Mouse (Mus musculus): ENCODE measurements around the gene 1600002K03Rik.
A peak's percentile ranks its signal among the peaks of the same experiment; 100 is the strongest.

The 1600002K03Rik gene

GRCm38 (mm10) chr10:80167460-80168037 is 5.2 kb upstream of the 1600002K03Rik start:
- DNase-seq (ENCODE audit: low read depth), result peak; percentile 97

DNA sequence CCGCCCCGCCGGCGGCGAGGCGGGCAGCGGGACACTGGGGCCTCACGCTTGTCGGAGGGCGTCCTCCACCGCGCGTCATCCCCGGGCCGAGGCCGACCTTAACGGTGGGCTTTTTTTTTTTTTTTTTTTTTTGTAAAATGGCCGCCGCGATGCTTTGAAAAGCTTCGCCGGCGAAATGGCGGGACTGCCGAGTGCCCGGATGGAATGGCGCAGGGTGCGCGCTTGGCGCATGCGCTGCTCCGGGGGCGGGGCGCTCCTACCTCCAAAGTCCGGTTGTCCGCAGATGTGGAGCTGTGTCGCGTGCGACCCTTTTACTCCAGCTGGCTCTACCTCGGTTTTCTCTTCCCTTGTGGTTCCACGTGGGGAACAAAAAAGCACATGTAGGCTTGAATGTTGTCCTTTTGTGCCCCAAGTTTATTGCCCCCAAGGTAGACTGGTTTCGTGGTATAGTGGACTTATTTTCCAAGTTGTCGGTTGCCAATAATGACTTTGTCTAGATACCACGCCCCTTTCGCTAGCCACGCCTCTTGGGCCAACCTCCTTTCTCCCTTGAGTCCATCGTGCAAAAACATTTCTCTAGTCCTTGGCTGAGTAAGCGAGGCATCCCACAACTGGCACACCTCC is 4.6 kb upstream of the 1600002K03Rik start:
- DNase-seq (ENCODE audit: low read depth), result peak; percentile 87

- no peak for DNase-seq (ENCODE audit: low read depth)
These were observed 3.7 kb upstream of the 1600002K03Rik start for GRCm38 (mm10) chr10:80169070-80169469.

- DNase-seq (ENCODE audit: low read depth), result no peak
These were observed 3.1 kb upstream of the 1600002K03Rik start for GRCm38 (mm10) chr10:80169651-80170050.

DNA sequence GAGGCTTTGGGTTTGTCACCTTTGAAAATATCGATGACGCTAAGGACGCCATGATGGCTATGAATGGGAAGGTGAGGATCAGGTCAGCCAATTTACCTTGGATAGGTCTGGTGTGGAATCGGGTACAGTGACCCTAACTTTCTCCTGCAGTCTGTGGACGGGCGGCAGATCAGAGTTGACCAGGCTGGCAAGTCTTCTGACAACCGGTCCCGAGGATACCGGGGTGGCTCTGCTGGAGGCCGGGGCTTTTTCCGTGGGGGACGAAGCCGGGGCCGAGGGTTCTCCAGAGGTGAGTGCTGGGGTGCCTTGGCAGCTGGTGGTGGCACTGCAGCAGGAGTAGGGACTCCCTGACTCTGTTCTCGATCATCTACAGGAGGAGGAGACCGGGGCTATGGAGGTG is 2.7 kb upstream of the 1600002K03Rik start:
- no peak for DNase-seq (ENCODE audit: low read depth)

DNA sequence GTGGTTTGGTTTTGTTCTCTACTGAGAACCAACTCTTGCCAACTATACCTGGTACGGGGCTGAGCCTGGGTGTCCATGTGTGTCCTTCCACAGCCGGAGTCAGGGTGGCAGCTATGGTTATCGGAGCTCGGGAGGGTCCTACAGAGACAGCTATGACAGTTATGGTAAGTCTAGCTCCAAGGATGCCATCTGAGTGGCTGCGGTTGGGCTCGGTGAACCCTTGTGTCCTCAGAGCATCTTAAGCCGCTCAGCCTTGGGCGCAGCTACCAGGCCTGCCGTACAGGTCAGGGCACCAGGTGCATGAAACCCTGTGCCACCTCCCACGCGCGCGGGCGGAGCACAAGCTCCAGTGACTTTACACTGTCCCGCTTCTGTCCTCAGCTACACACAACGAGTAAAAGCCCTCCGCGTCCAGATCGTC is 2.1 kb upstream of the 1600002K03Rik start:
- DNase-seq (ENCODE audit: low read depth), result no peak

DNA sequence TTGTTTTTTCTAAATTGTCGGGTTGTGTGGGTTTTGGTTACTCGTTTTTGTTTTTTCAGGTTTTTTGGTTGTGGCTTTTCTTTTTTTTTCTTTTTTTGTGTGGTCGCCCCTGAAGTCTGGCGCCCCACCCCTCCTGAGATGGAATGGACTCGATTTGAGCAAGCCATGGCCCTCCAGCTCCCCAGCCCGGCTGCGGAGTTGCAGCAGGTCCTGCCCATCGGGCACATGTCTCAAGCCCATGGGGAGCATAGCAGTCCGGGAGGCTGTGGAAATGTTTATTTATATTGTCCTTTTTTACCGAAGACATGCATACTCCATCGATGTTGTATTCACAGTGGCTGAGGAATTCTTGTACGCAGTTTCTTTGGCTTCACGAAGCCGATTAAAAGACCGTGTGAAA is 1.5 kb upstream of the 1600002K03Rik start:
- no peak for DNase-seq (ENCODE audit: low read depth)

GRCm38 (mm10) chr10:80171760-80172526 is 801 bp upstream of the 1600002K03Rik start:
- DNase-seq (ENCODE audit: low read depth), result no peak

DNA sequence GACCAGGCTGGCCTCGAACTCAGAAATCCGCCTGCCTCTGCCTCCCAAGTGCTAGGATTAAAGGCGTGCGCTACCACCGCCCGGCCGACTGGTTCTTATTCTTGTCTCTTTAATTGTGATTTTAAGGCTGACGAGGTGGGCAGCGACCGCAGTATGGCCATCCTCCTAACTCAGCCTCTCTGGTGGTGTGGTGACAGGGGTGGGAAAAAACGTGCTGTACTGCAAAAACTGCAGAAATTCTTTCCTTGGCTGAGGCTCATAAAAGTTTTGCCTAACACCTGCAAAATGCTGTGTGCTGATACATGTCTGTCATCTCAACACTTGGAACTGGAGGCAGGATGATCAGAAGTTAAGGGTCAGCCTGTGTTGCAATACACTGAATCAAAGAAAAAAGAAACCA is 614 bp downstream of the 1600002K03Rik start:
- no peak for DNase-seq (ENCODE audit: low read depth)

DNA sequence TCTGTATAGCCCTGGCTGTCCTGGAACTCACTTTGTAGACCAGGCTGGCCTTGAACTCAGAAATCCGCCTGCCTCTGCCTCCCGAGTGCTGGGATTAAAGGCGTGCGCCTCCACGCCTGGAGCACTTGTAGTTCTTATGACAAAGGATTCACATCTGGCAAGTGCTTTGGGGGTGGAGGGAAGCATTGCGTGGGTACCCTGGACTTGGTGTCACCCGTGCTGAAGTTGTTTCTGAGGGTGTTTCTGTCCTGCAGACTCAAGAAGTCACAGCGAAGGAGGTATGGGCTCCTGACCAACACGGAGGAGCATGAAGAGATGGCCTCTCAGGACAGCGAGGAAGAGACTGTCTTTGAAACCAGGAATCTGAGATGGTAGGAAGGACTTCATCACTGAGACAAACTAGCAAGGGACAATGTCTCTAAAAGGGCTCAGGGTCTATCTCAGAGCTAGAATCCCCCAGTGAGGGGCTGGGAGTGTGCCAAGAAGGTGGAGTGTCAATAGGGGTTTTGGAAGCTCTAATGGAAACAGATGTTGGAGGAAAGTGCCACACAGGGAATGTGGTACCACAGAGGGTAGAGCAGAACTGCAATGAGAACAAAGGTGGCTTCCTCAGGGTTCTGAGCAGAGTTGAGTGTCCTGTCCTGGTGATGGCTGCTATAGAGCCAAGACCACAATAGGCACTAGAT is 1.4 kb downstream of the 1600002K03Rik start:
- no peak for DNase-seq (ENCODE audit: low read depth)

DNA sequence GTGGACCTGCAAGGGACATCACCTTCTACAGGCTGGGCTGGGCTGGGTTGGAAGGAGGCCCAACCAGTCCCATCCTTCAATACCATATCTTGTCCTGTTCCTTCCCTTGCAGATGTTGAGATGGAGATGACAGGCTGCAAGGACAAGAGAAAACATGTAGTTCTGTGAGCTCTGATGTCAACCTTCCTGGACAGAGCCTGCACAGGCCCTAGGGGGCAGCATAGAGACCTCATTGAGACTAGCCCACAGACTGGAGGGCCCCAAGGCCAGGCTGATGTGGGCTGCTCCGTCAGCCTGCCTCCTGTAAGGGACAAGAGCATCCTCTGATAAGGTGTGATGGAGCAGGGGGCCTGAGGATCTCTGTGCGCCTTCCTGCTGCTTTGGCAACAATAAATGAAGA is 2.0 kb downstream of the 1600002K03Rik start:
- peak; percentile 80 for DNase-seq (ENCODE audit: low read depth)

DNA sequence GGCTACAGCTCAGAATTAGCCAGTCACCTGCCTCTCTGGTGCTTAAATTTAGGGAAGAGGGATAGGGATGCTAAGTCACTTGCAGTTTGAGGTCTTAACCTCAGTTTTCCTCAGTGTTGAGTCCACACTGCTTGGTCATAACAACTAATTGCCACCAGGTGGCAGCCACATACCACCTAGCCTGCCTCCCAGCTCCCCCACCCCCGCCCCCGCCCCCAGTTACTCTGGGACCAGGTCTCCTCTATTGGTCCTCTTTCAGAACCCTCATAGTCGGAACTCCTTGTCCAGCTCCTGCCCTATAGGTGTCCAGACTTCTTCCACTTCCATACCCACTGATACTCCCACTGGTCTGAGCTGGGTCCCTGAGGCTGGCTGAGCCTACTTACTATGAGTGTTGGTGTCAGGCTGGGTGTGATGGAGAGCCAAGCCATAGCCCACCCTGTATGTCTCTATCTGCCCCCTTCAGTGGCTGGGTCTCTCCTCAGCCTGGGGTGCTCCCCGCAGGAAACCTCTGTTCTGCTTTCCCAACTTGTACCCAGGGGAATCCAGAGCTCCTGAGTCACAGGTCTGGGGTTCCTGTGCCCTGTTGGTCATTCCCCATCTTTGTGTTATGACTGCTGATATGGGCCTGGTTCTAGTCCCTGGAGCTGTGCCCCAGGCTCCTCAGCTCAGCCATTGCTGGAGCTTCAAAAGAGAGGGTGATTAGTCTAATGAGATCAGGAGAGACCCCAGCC is 3.0 kb downstream of the 1600002K03Rik start:
- no peak for DNase-seq (ENCODE audit: low read depth)

- DNase-seq (ENCODE audit: low read depth), result no peak
These were observed 3.6 kb downstream of the 1600002K03Rik start for GRCm38 (mm10) chr10:80176270-80176834.

DNA sequence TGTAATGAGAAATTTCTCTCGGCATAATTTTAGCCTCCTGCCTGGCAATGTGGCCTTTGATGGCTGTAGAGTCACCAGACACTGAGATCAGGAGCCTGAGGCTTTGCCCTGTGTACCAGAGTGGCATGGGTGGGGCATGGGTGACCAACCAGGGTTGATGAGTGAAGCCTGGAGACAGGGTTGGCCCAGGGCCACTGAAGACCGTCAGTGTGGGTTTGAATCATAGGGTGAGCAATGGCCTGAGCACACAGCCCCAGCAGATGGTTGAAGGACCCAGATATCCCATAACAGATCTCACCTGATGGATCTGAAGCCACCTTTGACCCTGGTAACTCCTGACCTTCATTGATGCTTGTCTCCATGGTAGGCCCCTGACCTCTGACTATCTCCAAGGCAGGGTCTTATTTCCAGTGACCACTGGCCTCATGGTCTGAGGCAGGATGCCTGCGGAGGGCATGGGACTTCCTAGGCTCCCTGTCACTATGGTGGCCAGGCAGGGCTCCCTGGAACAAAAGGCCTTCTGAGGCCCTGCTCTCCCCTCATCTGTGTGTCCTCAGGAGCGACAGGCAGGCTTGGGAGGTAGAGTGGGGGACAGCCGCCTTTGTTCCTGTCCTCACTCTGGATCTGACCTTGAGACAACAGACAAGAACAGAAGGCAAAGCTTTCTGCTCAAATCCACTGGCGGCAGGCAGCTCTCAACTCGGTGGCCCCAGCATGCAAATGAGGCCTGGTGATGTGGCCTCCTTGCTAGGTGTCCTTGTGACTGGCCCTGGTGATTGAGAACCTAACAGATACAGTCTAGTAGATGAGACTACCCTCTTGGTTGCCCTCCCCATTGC is 4.9 kb downstream of the 1600002K03Rik start:
- DNase-seq (ENCODE audit: low read depth), result no peak

GRCm38 (mm10) chr10:80179068-80180051 is 6.6 kb downstream of the 1600002K03Rik start, which contains the start of gene Efna2:
Gene Efna2, plus strand, starts transcription at chr10:80179482.
- DNase-seq (ENCODE audit: low read depth), result no peak

GRCm38 (mm10) chr10:80180288-80180687 is 7.5 kb downstream of the 1600002K03Rik start:
- DNase-seq (ENCODE audit: low read depth), result no peak

DNA sequence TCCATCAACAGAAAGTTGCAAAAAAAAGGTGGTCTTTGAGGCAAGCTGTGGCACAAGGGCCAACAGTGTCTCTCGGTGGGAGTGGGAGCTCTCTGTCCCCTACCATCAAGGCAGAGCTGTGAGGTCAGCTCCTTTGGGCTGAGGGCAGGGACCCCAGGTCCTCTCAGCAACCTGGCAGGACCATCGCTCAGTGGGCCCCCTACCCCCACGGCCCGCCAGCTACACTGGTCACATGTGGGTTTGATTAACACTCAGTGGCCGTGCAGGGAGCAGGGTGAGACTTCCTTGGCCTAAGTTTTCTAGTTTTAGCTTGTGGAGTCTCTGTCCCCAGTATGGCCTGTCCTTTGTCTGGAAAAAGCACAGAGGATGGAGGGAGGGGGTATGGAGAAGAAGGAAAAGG is 8.1 kb downstream of the 1600002K03Rik start:
- no peak for DNase-seq (ENCODE audit: low read depth)

DNA sequence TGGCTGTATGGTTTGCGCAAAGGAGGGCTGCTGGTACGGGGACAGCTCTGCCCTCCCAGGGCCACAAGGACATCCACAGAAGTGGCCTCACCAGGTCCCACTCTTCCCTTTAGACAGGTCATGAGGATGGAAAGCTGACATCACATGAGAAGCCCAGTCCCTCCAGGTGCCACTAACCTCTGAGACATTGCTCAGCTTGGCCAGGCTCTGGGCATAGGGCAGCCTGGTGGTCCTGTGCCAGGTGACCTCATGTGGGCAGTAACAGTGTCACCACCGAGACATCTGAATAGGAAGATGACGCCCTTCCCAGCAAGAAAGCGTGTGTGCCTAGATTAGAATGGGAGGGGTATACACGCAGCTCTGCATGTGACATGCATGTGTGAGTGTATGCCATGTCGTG is 9.8 kb downstream of the 1600002K03Rik start:
- no peak for DNase-seq (ENCODE audit: low read depth)

- DNase-seq (ENCODE audit: low read depth), result no peak
These were observed 13.9 kb downstream of the 1600002K03Rik start for GRCm38 (mm10) chr10:80186649-80187048.
